Mouse (Mus musculus) erythroblast, embryonic 14.5 days (primary cell): ENCODE results near the gene Prpf38b.

Source experiments
- GATA1 ChIP-seq: IDR thresholded peaks from 2 replicates; pipeline ENCODE4 v1.6.1; 2012; ENCODE audit warnings: low read length, inconsistent platforms, mixed read lengths
- TAL1 ChIP-seq: IDR thresholded peaks from 3 replicates; pipeline ENCODE4 v1.6.1; 2012; ENCODE audit warnings: low read length, inconsistent platforms, mixed read lengths

- TF ChIP-seq TAL1, result no peak
- no peak for TF ChIP-seq GATA1
These were observed 50.7 kb downstream of the Prpf38b start for GRCm38 (mm10) chr3:108860786-108861185.
